Mouse (Mus musculus) small intestine, adult 2 months (tissue): ENCODE measurements around the gene Stc2.

Experiments
- CTCF ChIP-seq: fragments of 200-500 bp; IDR thresholded peaks from 2 replicates; pipeline ENCODE4 v1.5.1; 2012; ENCODE audit warnings: low read depth, mild to moderate bottlenecking, control low read depth, inconsistent platforms, low read length, moderate library complexity, mixed read lengths; ENCODE audit not compliant: insufficient replicate concordance, insufficient read length; ENCODE audit errors: extremely low read depth
- POLR2A ChIP-seq: fragments of 200-500 bp; IDR thresholded peaks from 2 replicates; pipeline ENCODE4 v1.6.1; 2012; ENCODE audit warnings: low read depth, mild to moderate bottlenecking, control low read depth, inconsistent platforms, low read length, moderate library complexity

DNA sequence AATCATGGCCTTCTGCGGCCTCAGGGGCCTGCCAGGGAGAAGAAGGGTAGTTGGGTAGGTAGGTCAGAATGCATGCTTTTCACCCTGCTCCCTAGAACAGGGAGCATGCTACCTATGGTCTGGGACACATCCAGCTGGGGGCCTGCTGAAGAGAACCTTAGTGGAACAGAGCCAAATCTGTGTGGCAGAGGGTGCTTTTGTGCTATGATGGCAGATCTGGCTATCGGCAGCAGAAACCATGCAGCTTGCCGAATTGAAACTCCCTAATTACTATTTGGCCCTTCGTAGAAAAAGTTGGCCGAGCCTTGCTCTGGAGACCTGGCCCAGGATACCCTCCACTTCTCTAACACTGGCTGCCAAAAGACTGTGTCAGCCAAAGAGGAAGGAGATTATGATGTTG, 11.4 kb downstream of the Stc2 start:
- TF ChIP-seq POLR2A (no peak), CTCF (no peak)
